Mouse (Mus musculus): ENCODE data around the gene Sdsl. TPM values are rescaled to one million over a fixed set of nuclear protein-coding genes. Genes with fewer than 3 reads are reported as not detected.

Sdsl gene
- polyA plus RNA-seq, 1 experiment from 2014 or later, result 14.1 TPM

GRCm38 (mm10) chr5:120427451-120427938 lies 45.1 kb downstream of the Sdsl start:
- H3K4me3 ChIP-seq (ENCODE audit: control insufficient read depth in 1 of 2, insufficient read depth in 1 of 2, low read depth in 1 of 2, low read length in 2 of 2), result no peak overlapping the region
- WGBS, result under 1% methylated on average over 33 of the region's 33 CpGs
- no peak for ATAC-seq (ENCODE audit: insufficient number of reproducible peaks, insufficient read depth, low FRiP score, low read depth)
- H3K4me1 ChIP-seq (ENCODE audit: control insufficient read depth in 2 of 2, insufficient read depth in 2 of 2, low read length in 2 of 2), result no peaks in the 10 kb centered on the region; a peak in 1 of 4 replicates
- no peak overlapping the region for H3K4me2 ChIP-seq (ENCODE audit: low read length)
- peaks cover 95% of the 10 kb centered on the region for H3K27me3 ChIP-seq (ENCODE audit: control insufficient read depth, insufficient read depth, low read length)
- no peaks in the 10 kb centered on the region for H3K36me3 ChIP-seq (ENCODE audit: control insufficient read depth, insufficient read depth, low read length)
- H3K9me3 ChIP-seq (ENCODE audit: control insufficient read depth, low read length), result no peaks in the 10 kb centered on the region
- H3K27ac ChIP-seq (replicated peaks in 1 of 2; ENCODE audit: control insufficient read depth in 1 of 2, insufficient read depth in 1 of 2, low read depth in 2 of 2, low read length in 2 of 2), result no peak overlapping the region
- H3K9ac ChIP-seq (ENCODE audit: low read length), result no peak overlapping the region

GRCm38 (mm10) chr5:120426572-120426971 lies 46.0 kb downstream of the Sdsl start:
- H3K36me3 ChIP-seq (ENCODE audit: control insufficient read depth, insufficient read depth, low read length), result no peaks in the 10 kb centered on the region
- H3K27me3 ChIP-seq (ENCODE audit: control insufficient read depth, insufficient read depth, low read length), result peaks cover 94% of the 10 kb centered on the region
- 3% methylated on average over 10 of the region's 10 CpGs for WGBS
- no peaks in the 10 kb centered on the region for H3K9me3 ChIP-seq (ENCODE audit: control insufficient read depth, low read length)
- no peaks in the 10 kb centered on the region for H3K4me1 ChIP-seq (ENCODE audit: control insufficient read depth in 2 of 2, insufficient read depth in 2 of 2, low read length in 2 of 2)
- no peak overlapping the region for H3K27ac ChIP-seq (replicated peaks in 1 of 2; ENCODE audit: control insufficient read depth in 1 of 2, insufficient read depth in 1 of 2, low read depth in 2 of 2, low read length in 2 of 2)
- no peak overlapping the region for H3K4me3 ChIP-seq (ENCODE audit: control insufficient read depth in 1 of 2, insufficient read depth in 1 of 2, low read depth in 1 of 2, low read length in 2 of 2)
- no peak overlapping the region for H3K4me2 ChIP-seq (ENCODE audit: low read length)
- no peak overlapping the region for H3K9ac ChIP-seq (ENCODE audit: low read length)
- ATAC-seq (ENCODE audit: insufficient number of reproducible peaks, insufficient read depth, low FRiP score, low read depth), result no peak

- 0% methylated on average over 12 of the region's 20 CpGs for WGBS
Measured at GRCm38 (mm10) chr5:120425711-120426110, 46.9 kb downstream of the Sdsl start.

GRCm38 (mm10) chr5:120424657-120425056 lies 48.0 kb downstream of the Sdsl start:
- Histone ChIP-seq H3K9ac (ENCODE audit: low read length) (no peak overlapping the region), H3K27ac (replicated peaks in 1 of 2; ENCODE audit: control insufficient read depth in 1 of 2, insufficient read depth in 1 of 2, low read depth in 2 of 2, low read length in 2 of 2) (no peak overlapping the region), H3K9me3 (ENCODE audit: control insufficient read depth, low read length) (no peaks in the 10 kb centered on the region), H3K4me3 (ENCODE audit: control insufficient read depth in 1 of 2, insufficient read depth in 1 of 2, low read depth in 1 of 2, low read length in 2 of 2) (no peak overlapping the region), H3K27me3 (ENCODE audit: control insufficient read depth, insufficient read depth, low read length) (peaks cover 94% of the 10 kb centered on the region), H3K4me1 (ENCODE audit: control insufficient read depth in 2 of 2, insufficient read depth in 2 of 2, low read length in 2 of 2) (no peaks in the 10 kb centered on the region), H3K36me3 (ENCODE audit: control insufficient read depth, insufficient read depth, low read length) (no peaks in the 10 kb centered on the region), H3K4me2 (ENCODE audit: low read length) (no peak overlapping the region)
- ATAC-seq (ENCODE audit: insufficient number of reproducible peaks, insufficient read depth, low FRiP score, low read depth), result no peak
- under 1% methylated on average over 11 of the region's 11 CpGs for WGBS

More at GRCm38 (mm10) chr5:120425711-120426110, 46.9 kb downstream of the Sdsl start:
- no peak for ATAC-seq (ENCODE audit: insufficient number of reproducible peaks, insufficient read depth, low FRiP score, low read depth)
- Histone ChIP-seq H3K27ac (replicated peaks in 1 of 2; ENCODE audit: control insufficient read depth in 1 of 2, insufficient read depth in 1 of 2, low read depth in 2 of 2, low read length in 2 of 2) (no peak overlapping the region), H3K9ac (ENCODE audit: low read length) (no peak overlapping the region), H3K9me3 (ENCODE audit: control insufficient read depth, low read length) (no peaks in the 10 kb centered on the region), H3K36me3 (ENCODE audit: control insufficient read depth, insufficient read depth, low read length) (no peaks in the 10 kb centered on the region), H3K4me2 (ENCODE audit: low read length) (no peak overlapping the region), H3K4me3 (ENCODE audit: control insufficient read depth in 1 of 2, insufficient read depth in 1 of 2, low read depth in 1 of 2, low read length in 2 of 2) (no peak overlapping the region), H3K4me1 (ENCODE audit: control insufficient read depth in 2 of 2, insufficient read depth in 2 of 2, low read length in 2 of 2) (no peaks in the 10 kb centered on the region), H3K27me3 (ENCODE audit: control insufficient read depth, insufficient read depth, low read length) (peaks cover 94% of the 10 kb centered on the region)

- Histone ChIP-seq H3K4me1 (ENCODE audit: control insufficient read depth in 2 of 2, insufficient read depth in 2 of 2, low read length in 2 of 2) (no peaks in the 10 kb centered on the region), H3K27me3 (ENCODE audit: control insufficient read depth, insufficient read depth, low read length) (peaks cover 94% of the 10 kb centered on the region), H3K4me3 (ENCODE audit: control insufficient read depth in 1 of 2, insufficient read depth in 1 of 2, low read depth in 1 of 2, low read length in 2 of 2) (no peak overlapping the region), H3K36me3 (ENCODE audit: control insufficient read depth, insufficient read depth, low read length) (no peaks in the 10 kb centered on the region), H3K27ac (replicated peaks in 1 of 2; ENCODE audit: control insufficient read depth in 1 of 2, insufficient read depth in 1 of 2, low read depth in 2 of 2, low read length in 2 of 2) (no peak overlapping the region), H3K9ac (ENCODE audit: low read length) (no peak overlapping the region), H3K4me2 (ENCODE audit: low read length) (no peak overlapping the region), H3K9me3 (ENCODE audit: control insufficient read depth, low read length) (no peaks in the 10 kb centered on the region)
- no peak for ATAC-seq (ENCODE audit: insufficient number of reproducible peaks, insufficient read depth, low FRiP score, low read depth)
- WGBS, result 1% methylated on average over 19 of the region's 19 CpGs
Measured at GRCm38 (mm10) chr5:120424039-120424438, 48.6 kb downstream of the Sdsl start.

- WGBS, result 71% methylated on average over 8 of the region's 8 CpGs
- peaks cover 75% of the 10 kb centered on the region for H3K27me3 ChIP-seq (ENCODE audit: control insufficient read depth, insufficient read depth, low read length)
Measured at GRCm38 (mm10) chr5:120420106-120420505, 52.5 kb downstream of the Sdsl start.

GRCm38 (mm10) chr5:120413436-120413835 lies 59.2 kb downstream of the Sdsl start:
- no peak overlapping the region for H3K27ac ChIP-seq (replicated peaks in 1 of 2; ENCODE audit: control insufficient read depth in 1 of 2, insufficient read depth in 1 of 2, low read depth in 2 of 2, low read length in 2 of 2)
- WGBS, result 67% methylated on average over 6 of the region's 6 CpGs
- H3K36me3 ChIP-seq (ENCODE audit: control insufficient read depth, insufficient read depth, low read length), result no peaks in the 10 kb centered on the region
- ATAC-seq (ENCODE audit: insufficient number of reproducible peaks, insufficient read depth, low FRiP score, low read depth), result no peak
- no peak overlapping the region for H3K4me2 ChIP-seq (ENCODE audit: low read length)
- peaks cover 5% of the 10 kb centered on the region for H3K9me3 ChIP-seq (ENCODE audit: control insufficient read depth, low read length)
- peaks cover 64% of the 10 kb centered on the region for H3K27me3 ChIP-seq (ENCODE audit: control insufficient read depth, insufficient read depth, low read length)
- H3K4me3 ChIP-seq (ENCODE audit: control insufficient read depth in 1 of 2, insufficient read depth in 1 of 2, low read depth in 1 of 2, low read length in 2 of 2), result no peak overlapping the region
- no peak overlapping the region for H3K9ac ChIP-seq (ENCODE audit: low read length)
- H3K4me1 ChIP-seq (ENCODE audit: control insufficient read depth in 2 of 2, insufficient read depth in 2 of 2, low read length in 2 of 2), result peaks cover 0 to 2% of the 10 kb centered on the region in 2 experiments; a peak in 1 of 4 replicates

More at GRCm38 (mm10) chr5:120420106-120420505, 52.5 kb downstream of the Sdsl start:
- no peak overlapping the region for H3K9ac ChIP-seq (ENCODE audit: low read length)
- no peaks in the 10 kb centered on the region for H3K36me3 ChIP-seq (ENCODE audit: control insufficient read depth, insufficient read depth, low read length)
- no peak overlapping the region for H3K4me3 ChIP-seq (ENCODE audit: control insufficient read depth in 1 of 2, insufficient read depth in 1 of 2, low read depth in 1 of 2, low read length in 2 of 2)
- H3K27ac ChIP-seq (replicated peaks in 1 of 2; ENCODE audit: control insufficient read depth in 1 of 2, insufficient read depth in 1 of 2, low read depth in 2 of 2, low read length in 2 of 2), result no peak overlapping the region
- H3K9me3 ChIP-seq (ENCODE audit: control insufficient read depth, low read length), result no peaks in the 10 kb centered on the region
- ATAC-seq (ENCODE audit: insufficient number of reproducible peaks, insufficient read depth, low FRiP score, low read depth), result no peak
- H3K4me1 ChIP-seq (ENCODE audit: control insufficient read depth in 2 of 2, insufficient read depth in 2 of 2, low read length in 2 of 2), result no peaks in the 10 kb centered on the region
- H3K4me2 ChIP-seq (ENCODE audit: low read length), result no peak overlapping the region
